Mouse (Mus musculus) limb, embryonic 14.5 days (tissue): ENCODE data around the gene Spcs3. TPM values are rescaled to one million over a fixed set of nuclear protein-coding genes. Genes with fewer than 3 reads are reported as not detected.

ENCODE experiments used
- ATAC-seq: fragments of 200-750 bp; cut with Nextera tagmentation; 2 replicates; pipeline ENCODE4 v1.8.0; 2017; ENCODE audit warnings: low read depth, moderate number of reproducible peaks, moderate TSS enrichment; ENCODE audit not compliant: low FRiP score
- DNase-seq: peaks from one replicate; pipeline ENCODE4 v3.0.0-alpha.2; 2015; ENCODE audit warnings: low spot score
- H3K27ac ChIP-seq: fragments of 300-500 bp; sonication (generic); replicated peaks from 2 replicates; pipeline ENCODE4 v1.5.1; 2014; ENCODE audit warnings: low read depth, mild to moderate bottlenecking, low read length, moderate library complexity, mixed read lengths
- H3K27me3 ChIP-seq: fragments of 300-500 bp; sonication (generic); 2 replicates; pipeline ENCODE4 v1.6.1; 2014; ENCODE audit warnings: low read length, mixed read lengths; ENCODE audit not compliant: control insufficient read depth, insufficient read depth
- H3K36me3 ChIP-seq: fragments of 300-500 bp; sonication (generic); 2 replicates; pipeline ENCODE4 v1.6.1; 2014; ENCODE audit warnings: mild to moderate bottlenecking, low read length, moderate library complexity, mixed read lengths; ENCODE audit not compliant: control insufficient read depth, insufficient read depth
- H3K4me1 ChIP-seq: fragments of 300-500 bp; sonication (generic); 2 replicates; pipeline ENCODE4 v1.6.1; 2014; ENCODE audit warnings: antibody characterized with exemption, low read length, mixed read lengths; ENCODE audit not compliant: control insufficient read depth, insufficient read depth
- H3K4me2 ChIP-seq: fragments of 300-500 bp; sonication (generic); replicated peaks from 2 replicates; pipeline ENCODE4 v1.6.1; 2014; ENCODE audit warnings: low read depth, mild to moderate bottlenecking, low read length, moderate library complexity; ENCODE audit not compliant: severe bottlenecking
- H3K4me3 ChIP-seq: fragments of 300-500 bp; sonication (generic); replicated peaks from 2 replicates; pipeline ENCODE4 v1.5.1; 2014; ENCODE audit warnings: low read length
- H3K9ac ChIP-seq: fragments of 300-500 bp; sonication (generic); 2 replicates; pipeline ENCODE4 v1.6.1; 2014; ENCODE audit warnings: mild to moderate bottlenecking, low read depth, low read length, moderate library complexity; ENCODE audit not compliant: severe bottlenecking
- H3K9me3 ChIP-seq: fragments of 300-500 bp; sonication (generic); 2 replicates; pipeline ENCODE4 v1.6.1; 2016; ENCODE audit warnings: low read length; ENCODE audit not compliant: control insufficient read depth
- POLR2A ChIP-seq: fragments of 200-500 bp; IDR thresholded peaks from 2 replicates; pipeline ENCODE4 v1.8.0; 2012; ENCODE audit warnings: inconsistent platforms, mild to moderate bottlenecking, moderate library complexity, borderline replicate concordance; ENCODE audit not compliant: insufficient read depth, insufficient read length; ENCODE audit errors: extremely low read depth
- WGBS: fragments of 180-500 bp; shearing (Covaris S2); extraction: QIAGEN DNeasy Blood & Tissue Kit; methylation state at CpG from one replicate; pipeline ENCODE4 v1.1.7; 2014; 5-methylcytosine and 5-hydroxymethylcytosine counted together
- polyA plus RNA-seq, 2 experiments: library from polyadenylated mRNA; depleted of rRNA in 1 of 2; stranded (reverse) in 1 of 2; unstranded in 1 of 2; fragments of >200 nt; fragmentation: Nextera tagmentation in 1 of 2; extraction: Ambion mirVana in 1 of 2; gene quantifications; 2 replicates each; pipeline versions ENCODE4 v1.2.1 to v1.2.3; 2012 to 2014

The Spcs3 gene
- polyA plus RNA-seq (2012; rRNA removed) (35.0 and 39.7 TPM in 2 replicates), polyA plus RNA-seq (2014; fragmentation: Nextera tagmentation; extraction: Ambion mirVana) (85.1 and 86.5 TPM in 2 replicates)

DNA sequence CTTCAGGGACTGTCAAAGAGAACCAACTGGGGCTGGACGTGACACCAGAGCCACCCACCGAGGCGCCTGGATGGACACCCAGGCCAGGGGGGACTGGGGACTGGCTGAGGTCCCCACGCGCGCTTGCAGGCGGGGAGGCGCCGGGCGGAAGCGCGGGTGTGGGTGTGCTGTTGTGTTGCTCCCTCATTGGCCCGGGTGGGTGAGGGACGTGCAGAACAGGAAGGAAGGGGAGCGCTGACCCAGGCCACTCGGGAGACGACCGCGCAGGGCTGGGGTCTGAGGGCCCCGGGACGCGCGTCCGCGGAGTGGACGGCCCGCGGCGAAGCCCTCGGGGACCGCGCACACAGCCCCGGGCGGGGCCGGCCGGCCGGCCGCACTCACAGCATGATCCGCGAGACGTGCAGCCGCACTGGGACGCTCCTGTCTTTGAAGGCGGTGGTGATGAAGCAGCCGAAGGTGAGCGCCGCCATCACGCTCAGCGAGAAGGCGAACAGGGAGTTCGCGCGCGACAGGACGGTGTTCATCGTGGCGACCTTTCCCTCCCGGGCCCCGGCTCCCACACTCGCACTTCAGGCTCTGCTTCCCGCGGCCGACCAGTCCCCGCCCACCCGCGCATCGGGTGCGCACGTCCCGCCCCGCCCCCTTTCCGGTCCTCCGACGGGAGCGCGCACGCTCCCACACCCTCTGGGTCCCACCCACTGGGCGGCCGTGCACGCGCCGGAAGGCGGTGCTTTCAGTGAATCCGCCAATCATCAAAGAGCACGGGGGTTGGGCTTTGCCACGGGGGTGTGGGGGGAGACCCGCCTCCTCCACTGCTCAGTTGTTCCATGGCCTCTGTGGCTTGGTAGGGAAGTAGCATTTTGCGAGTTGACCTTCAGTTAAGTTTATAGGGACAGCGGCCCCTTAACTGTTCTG lies at the start of gene Spcs3, which contains the start of gene Asb5:
Spcs3 (minus strand) TSS at position 617 of the 915 bp plus-strand sequence.
Asb5 (plus strand) TSS at position 199 of the 915 bp plus-strand sequence.
- ATAC-seq (peak; percentile 98), DNase-seq (peak; percentile 95)
- TF ChIP-seq POLR2A: 0 out of 2 replicates have a peak, but pooled peaks have one; percentile 23
- H3K27me3 ChIP-seq: no peaks in the 10 kb centered on the region
- H3K4me3 ChIP-seq: peak within 1 kb of the TSS; percentile 97
- peak within 1 kb of the TSS; percentile 85 for H3K27ac ChIP-seq
- H3K9me3 ChIP-seq: no peaks in the 10 kb centered on the region
- H3K4me1 ChIP-seq: peaks cover 14% of the 10 kb centered on the region
- peak within 1 kb of the TSS; percentile 92 for H3K9ac ChIP-seq
- H3K36me3 ChIP-seq: peaks cover 12% of the 10 kb centered on the region
- H3K4me2 ChIP-seq: peak within 1 kb of the TSS; percentile 63
- under 1% methylated on average over 33 of the region's 89 CpGs for WGBS

DNA sequence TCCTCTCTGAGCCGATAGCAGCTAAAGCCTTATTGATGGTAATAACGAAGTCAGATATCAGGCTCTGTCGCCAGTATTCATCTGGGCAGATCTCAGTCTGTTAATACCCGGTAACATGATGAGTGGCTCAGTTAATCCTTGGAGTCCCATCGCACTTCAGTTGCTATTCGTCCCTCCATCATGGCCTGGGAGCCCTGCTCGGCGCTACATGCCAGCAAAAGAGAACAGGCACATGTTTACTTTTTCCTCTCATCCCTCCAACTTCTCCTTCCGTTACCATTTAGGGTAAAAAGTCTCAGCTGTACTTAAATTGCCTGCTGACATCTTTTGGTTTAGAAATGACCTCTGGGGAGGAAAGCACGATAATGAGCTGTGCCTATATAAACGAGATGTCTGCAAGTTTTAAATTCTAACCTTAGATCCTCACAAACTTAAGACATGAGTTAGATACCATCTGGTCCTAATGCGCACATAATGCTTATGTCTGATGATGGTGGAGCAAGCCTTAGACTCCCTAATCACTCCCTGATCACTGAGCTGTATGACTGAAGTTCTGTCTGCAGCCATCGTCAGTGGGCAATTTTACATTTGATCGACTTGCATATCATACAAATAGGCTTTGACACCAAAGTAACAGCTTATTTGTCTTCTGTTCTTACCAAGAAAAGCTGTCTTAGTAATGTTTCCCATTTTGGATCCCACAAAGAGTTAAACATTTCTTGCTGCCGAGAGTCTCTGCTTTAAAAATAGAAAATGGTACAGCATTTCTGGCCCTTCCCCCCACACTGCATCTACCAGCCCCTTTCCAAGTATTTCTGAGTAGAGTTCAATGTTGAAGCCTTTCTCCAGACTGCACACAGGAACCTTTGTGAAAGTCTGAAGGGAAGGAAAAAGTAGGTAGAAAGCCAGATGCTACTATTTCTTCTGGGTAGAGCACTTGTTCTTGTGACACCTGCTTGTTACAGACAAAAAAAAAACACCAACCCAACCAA lies 41.1 kb upstream of the Spcs3 start:
- H3K4me1 ChIP-seq: no peaks in the 10 kb centered on the region
- DNase-seq: no peak

DNA sequence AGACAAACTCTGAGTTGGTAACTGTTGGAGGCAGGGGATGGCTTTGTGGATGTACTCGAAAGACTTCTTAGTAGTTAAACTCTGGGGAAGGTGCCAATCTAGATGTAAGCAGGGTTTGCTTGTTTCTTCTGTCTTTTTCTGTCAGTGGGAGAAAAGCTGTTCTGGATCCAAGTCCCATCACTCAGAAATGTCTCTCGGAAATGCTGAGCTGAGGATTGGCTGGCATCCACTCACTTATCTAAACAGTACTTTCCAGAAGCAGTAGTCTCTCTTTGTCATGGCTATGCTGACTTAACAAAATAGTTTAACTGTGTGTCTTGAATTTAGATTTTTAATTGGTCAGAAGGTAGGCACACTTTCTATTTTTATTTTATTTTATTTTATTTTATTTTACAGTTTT lies 37.4 kb upstream of the Spcs3 start:
- Histone ChIP-seq H3K36me3 (no peaks in the 10 kb centered on the region), H3K27ac (no peak overlapping the region), H3K4me2 (no peak overlapping the region), H3K4me3 (no peak overlapping the region), H3K9ac (no peak overlapping the region), H3K9me3 (no peaks in the 10 kb centered on the region), H3K27me3 (no peaks in the 10 kb centered on the region), H3K4me1 (no peaks in the 10 kb centered on the region)
- no peak for DNase-seq
- no peak for ATAC-seq
- TF ChIP-seq POLR2A: no peak
- 84% methylated on average over 2 of the region's 2 CpGs for WGBS

More for the DNA sequence above, 41.1 kb upstream of the Spcs3 start:
- TF ChIP-seq POLR2A: no peak
- H3K9ac ChIP-seq: no peak overlapping the region
- H3K4me2 ChIP-seq: no peak overlapping the region
- 49% methylated on average over 15 of the region's 15 CpGs for WGBS
- no peaks in the 10 kb centered on the region for H3K27me3 ChIP-seq
- no peak overlapping the region for H3K4me3 ChIP-seq
- no peak for ATAC-seq
- H3K27ac ChIP-seq: no peak overlapping the region
- H3K9me3 ChIP-seq: no peaks in the 10 kb centered on the region
- H3K36me3 ChIP-seq: no peaks in the 10 kb centered on the region

DNA sequence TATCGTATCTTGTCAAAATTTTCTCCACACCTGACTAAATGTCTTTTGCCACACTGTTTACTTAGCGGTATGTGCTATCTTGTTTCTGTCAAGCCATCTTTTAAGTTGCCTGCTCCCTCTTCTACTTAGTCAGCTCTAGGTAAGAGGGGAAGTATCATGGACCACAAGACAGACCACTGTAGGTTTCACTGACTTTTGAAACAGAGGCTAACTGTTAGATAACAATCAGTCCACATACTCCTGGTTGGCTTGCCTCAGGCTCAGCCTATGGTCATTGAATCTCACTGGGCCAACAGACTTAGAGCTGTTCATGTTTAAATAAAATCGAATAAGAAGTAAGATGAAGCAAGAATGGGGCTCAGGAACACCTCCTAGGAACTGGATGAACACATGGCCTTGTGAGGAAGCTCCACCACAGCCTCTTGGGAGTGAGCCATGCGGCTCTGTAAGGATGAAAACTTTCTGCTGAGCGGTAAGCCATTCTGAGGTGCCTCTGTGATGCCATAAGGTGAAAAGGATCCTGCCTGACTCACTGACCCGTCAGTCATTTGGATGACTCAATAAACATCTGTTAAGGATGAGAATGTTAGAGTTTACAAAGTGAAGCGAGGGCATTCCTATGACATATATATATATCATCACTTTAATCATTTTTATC lies 35.9 kb upstream of the Spcs3 start:
- WGBS: 88% methylated on average over 7 of the region's 7 CpGs
- Histone ChIP-seq H3K27ac (no peak overlapping the region), H3K4me1 (0 out of 2 replicates have a peak, but pooled peaks cover 2% of the 10 kb centered on the region), H3K4me2 (no peak overlapping the region), H3K27me3 (no peaks in the 10 kb centered on the region), H3K36me3 (no peaks in the 10 kb centered on the region), H3K9ac (no peak overlapping the region), H3K4me3 (no peak overlapping the region), H3K9me3 (no peaks in the 10 kb centered on the region)
- no peak for ATAC-seq
- no peak for TF ChIP-seq POLR2A
- no peak for DNase-seq
